Mouse (Mus musculus) kidney, postnatal 10 days (tissue): ENCODE measurements at regions not wholly inside any gene's neighbourhood (a gene's known extent, or its start where the extent isn't known, plus 50 kb on each side); places are given as distances from the start of the nearest gene placed in this dataset.
A peak's percentile ranks its signal among the peaks of the same experiment; 100 is the strongest.

Source experiments
- DNase-seq: peaks from one replicate; pipeline ENCODE4 v3.0.0; 2021; ENCODE audit warnings: mixed read lengths

- DNase-seq = no peak
Measured at GRCm38 (mm10) chr11:112473681-112474080, 308.3 kb upstream of the Sox9 start.

GRCm38 (mm10) chr11:112480360-112480759, 301.7 kb upstream of the Sox9 start:
- DNase-seq = no peak

GRCm38 (mm10) chr11:112501781-112502180, 280.2 kb upstream of the Sox9 start:
- no peak for DNase-seq

- DNase-seq = no peak
Measured at GRCm38 (mm10) chr11:112519076-112519475, 262.9 kb upstream of the Sox9 start.

- no peak for DNase-seq
Measured at GRCm38 (mm10) chr11:112524983-112525382, 257.0 kb upstream of the Sox9 start.

- DNase-seq = no peak
Measured at GRCm38 (mm10) chr11:112542573-112542972, 239.5 kb upstream of the Sox9 start.

GRCm38 (mm10) chr11:112543473-112543872, 238.6 kb upstream of the Sox9 start:
- peak; percentile 29 for DNase-seq

GRCm38 (mm10) chr11:112545231-112546010, 236.6 kb upstream of the Sox9 start:
- DNase-seq = peak; percentile 44

- DNase-seq = no peak
Measured at GRCm38 (mm10) chr11:112546162-112546561, 235.9 kb upstream of the Sox9 start.

GRCm38 (mm10) chr11:112552838-112553237, 229.2 kb upstream of the Sox9 start:
- DNase-seq = no peak

GRCm38 (mm10) chr11:112563027-112563426, 219.0 kb upstream of the Sox9 start:
- no peak for DNase-seq

- DNase-seq = no peak
Measured at GRCm38 (mm10) chr11:112564706-112565215, 217.3 kb upstream of the Sox9 start.

GRCm38 (mm10) chr11:112566071-112566470, 216.0 kb upstream of the Sox9 start:
- no peak for DNase-seq

GRCm38 (mm10) chr11:112587386-112587785, 194.6 kb upstream of the Sox9 start:
- DNase-seq = no peak

- no peak for DNase-seq
Measured at GRCm38 (mm10) chr11:112588088-112588487, 193.9 kb upstream of the Sox9 start.

- no peak for DNase-seq
Measured at GRCm38 (mm10) chr11:112590214-112590613, 191.8 kb upstream of the Sox9 start.

- no peak for DNase-seq
Measured at GRCm38 (mm10) chr11:112592411-112593020, 189.5 kb upstream of the Sox9 start.

- DNase-seq = no peak
Measured at GRCm38 (mm10) chr11:112593821-112594220, 188.2 kb upstream of the Sox9 start.

GRCm38 (mm10) chr11:112607359-112607758, 174.7 kb upstream of the Sox9 start:
- no peak for DNase-seq

- DNase-seq = no peak
Measured at GRCm38 (mm10) chr11:112609277-112609676, 172.7 kb upstream of the Sox9 start.

- DNase-seq = no peak
Measured at GRCm38 (mm10) chr11:112611073-112611472, 171.0 kb upstream of the Sox9 start.

- no peak for DNase-seq
Measured at GRCm38 (mm10) chr11:112615629-112616028, 166.4 kb upstream of the Sox9 start.

- no peak for DNase-seq
Measured at GRCm38 (mm10) chr11:112616942-112617341, 165.1 kb upstream of the Sox9 start.

- DNase-seq = peak; percentile 49
Measured at GRCm38 (mm10) chr11:112620916-112621315, 161.1 kb upstream of the Sox9 start.
